In genomic region chr19:59461481-59462421, GRCm38 (mm10) we compare ENCODE assay signal across 10 mouse cellular contexts. TPM values are rescaled to one million over a fixed set of nuclear protein-coding genes. Genes with fewer than 3 reads are reported as not detected.
DNase-seq lines count a peak whose midpoint lies in the region; ATAC-seq lines count a peak whose summit lies in the region.
"Had no signal": no experiment of that assay in that cellular context is flagged by ENCODE, and none has a peak within 500 bp of the region (broad histone marks: within the 10 kb centered on the region; RNA-seq: fewer than 3 reads in every experiment).

No protein-coding gene starts in this region.

- 2% methylated on average over 36 of the region's 36 CpGs for WGBS in forebrain, embryonic 13.5 days

- ATAC-seq in forebrain, embryonic 13.5 days = no peak

- peak overlapping the region; percentile 65 for H3K4me3 ChIP-seq in forebrain, embryonic 13.5 days

- no peaks in the 10 kb centered on the region for H3K9me3 ChIP-seq in forebrain, embryonic 13.5 days (replicated peaks)

- peak overlapping the region; percentile 93 for H3K9ac ChIP-seq in forebrain, embryonic 13.5 days

- H3K27me3 ChIP-seq in forebrain, embryonic 13.5 days = peaks cover 42% of the 10 kb centered on the region
- H3K27me3 ChIP-seq in splenic B cell, adult 2 months (ENCODE audit: control insufficient read depth, insufficient read depth, low read length, poor library complexity, severe bottlenecking) = no peaks in the 10 kb centered on the region; the same call in 1 of the 2 replicates

- peak; percentile 18 for DNase-seq in thymus, postnatal 4 days
- DNase-seq in thymus, postnatal 36 days = no peak
- peak; percentile 49 to 65 for DNase-seq in kidney, postnatal 4 days
- DNase-seq in splenic B cell, adult 2 months (ENCODE audit: low read depth, low spot score) = peak; percentile 14
- no peak for DNase-seq in right cerebral cortex, postnatal 25 days
- no peak for DNase-seq in adrenal gland, adult 18-20 months (ENCODE audit: low spot score in 2 of 2)
- DNase-seq in adrenal gland, adult (ENCODE audit: inconsistent age in 2 of 2, low spot score in 1 of 2) = no peak
- DNase-seq: cerebellum, adult 9-10 months had no signal

- H3K4me1 ChIP-seq in forebrain, embryonic 13.5 days = peaks cover 72% of the 10 kb centered on the region

- H3K27ac ChIP-seq in forebrain, embryonic 13.5 days = peak overlapping the region; percentile 98

- H3K36me3 ChIP-seq in forebrain, embryonic 13.5 days (ENCODE audit: poor library complexity, severe bottlenecking) = peaks cover 4% of the 10 kb centered on the region; the same call in 1 of the 2 replicates
- H3K36me3 ChIP-seq in splenic B cell, adult 2 months (ENCODE audit: control insufficient read depth, insufficient read depth, low read length, poor library complexity, severe bottlenecking) = no peaks in the 10 kb centered on the region

- H3K4me2 ChIP-seq in forebrain, embryonic 13.5 days = peak overlapping the region; percentile 78

RNA-seq across cellular contexts. Expression of gene Emx2, which starts 3.6 kb away (rescaled TPM):
- 29.8 and 37.3 TPM in 2 replicates for polyA plus RNA-seq in forebrain, embryonic 13.5 days (2015; fragmentation: Nextera tagmentation; extraction: Ambion mirVana)
- under 1 TPM in 1 of 2 experiments, not detected in 1; 0.10 TPM for total RNA-seq in adrenal gland, adult 18-20 months (2021)
- total RNA-seq: megakaryocyte progenitor cell, adult 5-6 weeks had no signal

Comparison
In these comparisons a context has a peak if more than half of its experiments do, and no peak if none do; other contexts are left out.
1. DNase-seq: peak in thymus, postnatal 4 days (single experiment), kidney, postnatal 4 days (2 of 2) and splenic B cell, adult 2 months (single experiment); none in thymus, postnatal 36 days (0 of 2), right cerebral cortex, postnatal 25 days (single experiment), adrenal gland, adult 18-20 months (0 of 2) and adrenal gland, adult (0 of 2).